Mouse (Mus musculus) neural tube, embryonic 12.5 days (tissue): ENCODE data around the gene Cdc42se1. TPM values are rescaled to one million over a fixed set of nuclear protein-coding genes. Genes with fewer than 3 reads are reported as not detected.

Source experiments
- ATAC-seq: fragments of 200-750 bp; cut with Nextera tagmentation; 2 replicates; pipeline ENCODE4 v1.8.0; 2017; ENCODE audit warnings: low read depth, mild to moderate bottlenecking, moderate TSS enrichment, moderate library complexity; ENCODE audit not compliant: low FRiP score
- H3K27ac ChIP-seq: fragments of 300-500 bp; sonication (generic); 2 replicates; pipeline ENCODE4 v1.5.1; 2016
- H3K27me3 ChIP-seq: fragments of 300-500 bp; sonication (generic); replicated peaks from 2 replicates; pipeline ENCODE4 v1.6.1; 2016; ENCODE audit warnings: mild to moderate bottlenecking
- H3K36me3 ChIP-seq: fragments of 300-500 bp; sonication (generic); 2 replicates; pipeline ENCODE4 v1.6.1; 2016; ENCODE audit warnings: mild to moderate bottlenecking
- H3K4me1 ChIP-seq: fragments of 300-500 bp; sonication (generic); 2 replicates; pipeline ENCODE4 v1.6.1; 2016
- H3K4me2 ChIP-seq: fragments of 300-500 bp; sonication (generic); replicated peaks from 2 replicates; pipeline ENCODE4 v1.6.1; 2016; ENCODE audit warnings: mild to moderate bottlenecking
- H3K4me3 ChIP-seq: fragments of 300-500 bp; sonication (generic); 2 replicates; pipeline ENCODE4 v1.5.1; 2016
- H3K9ac ChIP-seq: fragments of 300-500 bp; sonication (generic); 2 replicates; pipeline ENCODE4 v1.6.1; 2016; ENCODE audit warnings: mild to moderate bottlenecking
- H3K9me3 ChIP-seq: fragments of 300-500 bp; sonication (generic); 2 replicates; pipeline ENCODE4 v1.6.1; 2016; ENCODE audit warnings: mild to moderate bottlenecking
- WGBS: fragments of 180-500 bp; shearing (Covaris S2); methylation state at CpG from one replicate; pipeline ENCODE4 v1.1.7; 2016; 5-methylcytosine and 5-hydroxymethylcytosine counted together
- polyA plus RNA-seq: library from polyadenylated mRNA; unstranded; fragments of >200 nt; fragmentation: Nextera tagmentation; extraction: Ambion mirVana; gene quantifications from 2 replicates; pipeline ENCODE4 v1.2.1, GENCODE M21; 2016

The Cdc42se1 gene
- polyA plus RNA-seq: 85.3 and 85.9 TPM in 2 replicates

DNA sequence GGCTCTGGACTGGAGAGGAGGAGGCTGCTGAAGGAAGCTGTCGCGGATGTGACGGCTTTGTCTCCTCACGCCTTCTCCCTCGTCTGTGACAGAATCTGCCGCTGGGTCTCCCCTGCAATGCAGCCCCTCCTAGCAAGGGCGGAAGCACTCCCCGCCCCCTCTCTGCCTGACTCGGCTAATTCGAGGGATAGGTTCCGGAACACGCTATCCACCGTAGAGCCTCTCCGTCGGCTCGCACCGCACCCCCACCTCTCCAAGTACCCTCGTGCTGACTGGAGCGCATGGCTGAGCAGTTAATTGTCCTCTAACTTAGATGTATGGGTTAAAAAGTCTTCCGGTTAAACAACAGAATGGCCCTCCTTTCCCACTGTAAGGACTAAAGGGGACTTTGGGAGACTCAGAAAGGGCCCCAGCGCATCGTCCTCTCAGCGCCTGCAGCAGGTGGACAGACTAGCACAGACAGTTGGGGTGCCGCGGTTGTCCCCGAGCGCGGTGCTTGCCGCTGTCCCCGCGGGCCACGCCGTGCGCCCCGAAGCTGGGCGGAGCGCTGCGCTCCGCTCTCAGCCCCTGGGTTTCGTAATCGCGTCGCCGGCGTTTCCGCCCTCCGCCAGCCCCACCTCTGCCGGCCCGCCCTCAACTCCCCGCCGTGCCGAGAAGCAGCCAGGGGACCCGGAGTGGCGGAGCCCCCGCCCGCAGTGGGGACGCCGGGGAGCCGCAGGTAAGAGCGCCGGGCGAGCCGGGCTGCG, at the start of gene Cdc42se1:
Gene Cdc42se1, plus strand, starts transcription at position 585 of the 746 bp plus-strand sequence.
- WGBS: under 1% methylated on average over 64 of the region's 64 CpGs
- Histone ChIP-seq H3K9me3 (no peaks in the 10 kb centered on the region), H3K4me3 (peak within 1 kb of the TSS; percentile 99), H3K36me3 (peaks cover 40% of the 10 kb centered on the region), H3K4me2 (peak within 1 kb of the TSS; percentile 87), H3K9ac (peak within 1 kb of the TSS; percentile 98), H3K4me1 (peaks cover 52% of the 10 kb centered on the region), H3K27ac (peak within 1 kb of the TSS; percentile 95), H3K27me3 (no peaks in the 10 kb centered on the region)
- ATAC-seq: peak; percentile 90

DNA sequence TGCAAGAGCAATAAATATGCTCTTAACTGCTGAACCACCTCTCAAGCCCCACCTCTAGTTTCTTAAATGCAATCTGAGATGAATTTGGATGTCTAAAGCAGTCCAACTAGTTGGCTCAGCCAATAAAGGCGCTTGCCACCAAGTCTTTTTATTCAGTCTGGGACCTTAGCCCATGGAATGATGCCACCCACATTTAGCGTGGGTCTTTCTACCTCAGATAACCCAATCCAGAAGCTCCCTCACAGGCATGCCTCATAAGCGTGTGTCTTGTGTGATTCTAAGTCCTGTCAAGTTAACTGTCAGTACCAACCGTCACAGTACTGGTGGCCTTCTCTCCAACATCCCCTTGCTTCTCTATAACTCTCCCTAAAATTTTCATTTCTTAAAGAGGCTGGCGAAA, 49.6 kb upstream of the Cdc42se1 start:
- WGBS: 91% methylated on average over 5 of the region's 5 CpGs
- no peak overlapping the region for H3K4me2 ChIP-seq
- peaks cover 3% of the 10 kb centered on the region; the same call in 1 of the 2 replicates for H3K36me3 ChIP-seq

DNA sequence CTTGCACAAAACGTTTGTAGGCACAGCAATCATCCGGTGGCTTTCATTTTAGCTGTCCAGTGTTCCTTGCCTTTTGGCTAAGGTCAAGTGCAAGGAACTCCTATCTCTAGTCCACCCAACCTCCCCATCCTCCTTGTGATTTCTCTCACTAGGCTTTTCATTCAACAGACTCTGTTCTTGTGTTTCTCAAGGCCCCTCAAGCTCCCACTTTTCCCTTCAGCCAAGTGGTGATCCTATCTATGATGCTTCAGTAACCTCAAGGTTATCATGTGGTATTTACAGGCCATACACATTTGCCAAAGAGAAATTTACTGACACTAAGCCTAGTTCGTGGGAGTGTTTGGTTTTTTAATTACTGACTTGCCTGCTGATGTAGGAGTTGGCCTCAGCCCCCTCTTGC, 48.6 kb upstream of the Cdc42se1 start:
- WGBS: 76% methylated on average over 3 of the region's 3 CpGs
- no peak overlapping the region for H3K4me2 ChIP-seq
- no peaks in the 10 kb centered on the region for H3K4me1 ChIP-seq
- H3K27ac ChIP-seq: no peak overlapping the region
- H3K9me3 ChIP-seq: no peaks in the 10 kb centered on the region
- H3K36me3 ChIP-seq: peaks cover 8% of the 10 kb centered on the region; the same call in 1 of the 2 replicates
- H3K27me3 ChIP-seq: no peaks in the 10 kb centered on the region
- no peak for ATAC-seq
- no peak overlapping the region for H3K4me3 ChIP-seq
- H3K9ac ChIP-seq: no peak overlapping the region

More for the DNA sequence above, 49.6 kb upstream of the Cdc42se1 start:
- H3K27ac ChIP-seq: no peak overlapping the region
- ATAC-seq: no peak
- H3K4me3 ChIP-seq: no peak overlapping the region
- 0 out of 2 replicates have a peak, but pooled peaks cover 3% of the 10 kb centered on the region for H3K27me3 ChIP-seq
- no peaks in the 10 kb centered on the region for H3K9me3 ChIP-seq
- H3K4me1 ChIP-seq: no peaks in the 10 kb centered on the region
- no peak overlapping the region for H3K9ac ChIP-seq

DNA sequence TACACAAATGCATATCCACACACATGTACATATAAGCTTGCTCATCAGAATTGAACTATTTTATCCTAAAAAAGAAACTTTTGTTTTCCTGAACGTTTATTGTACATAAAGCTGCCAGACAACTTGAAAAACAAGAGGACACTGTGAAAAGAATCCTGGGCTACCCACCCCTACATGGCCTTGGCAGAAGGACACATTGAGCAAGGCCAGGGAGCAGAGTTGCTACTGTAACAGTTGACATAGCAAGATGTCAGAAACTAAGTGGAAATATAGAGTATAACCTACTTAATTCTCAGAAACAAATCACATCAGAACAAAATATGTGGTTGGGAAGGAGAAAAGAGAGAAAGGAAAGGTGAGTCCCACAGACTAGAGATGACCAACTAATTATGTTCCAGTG, 46.7 kb upstream of the Cdc42se1 start:
- Histone ChIP-seq H3K4me1 (no peaks in the 10 kb centered on the region), H3K27ac (no peak overlapping the region), H3K9ac (no peak overlapping the region), H3K36me3 (peaks cover 20% of the 10 kb centered on the region), H3K4me2 (no peak overlapping the region), H3K4me3 (no peak overlapping the region), H3K9me3 (no peaks in the 10 kb centered on the region), H3K27me3 (no peaks in the 10 kb centered on the region)
- 65% methylated on average over 1 of the region's 1 CpGs for WGBS
- ATAC-seq: no peak

DNA sequence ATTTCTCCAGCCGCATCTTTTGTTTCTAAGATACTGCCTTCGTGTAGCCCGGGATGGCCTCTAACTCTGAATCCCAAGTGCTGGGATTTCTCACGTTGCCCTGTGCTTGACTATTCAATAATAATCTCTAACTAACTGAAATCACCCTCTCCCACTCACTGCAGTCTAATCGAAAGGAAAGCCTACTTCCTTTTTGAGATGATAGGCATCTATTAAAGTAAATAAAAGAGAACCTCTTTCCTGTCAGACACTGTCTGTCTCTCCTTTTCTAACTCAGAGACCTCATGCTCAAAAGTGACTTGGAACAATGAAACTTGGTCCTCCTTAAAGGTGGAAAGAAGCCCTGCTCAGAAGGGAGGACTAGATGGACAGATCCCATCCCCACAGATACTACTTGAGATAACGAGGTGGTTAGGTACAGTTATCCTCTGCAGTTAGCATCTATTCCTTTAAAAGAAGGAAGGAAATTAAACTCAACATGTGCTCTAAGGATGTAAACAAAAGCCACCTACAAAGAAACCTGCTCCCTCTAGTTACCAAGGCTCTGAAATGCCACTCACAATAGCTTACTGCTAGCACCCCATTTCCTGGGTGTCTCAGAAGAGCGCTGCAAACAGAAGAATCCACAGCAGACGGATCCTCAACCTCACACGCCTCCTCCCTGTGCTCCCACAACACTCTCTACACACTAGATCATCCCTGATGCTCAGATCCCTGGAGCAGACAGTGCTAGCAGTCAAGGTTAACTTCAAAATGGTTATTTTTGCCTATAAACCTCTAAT, 43.5 kb upstream of the Cdc42se1 start:
- no peak for ATAC-seq
- no peaks in the 10 kb centered on the region for H3K9me3 ChIP-seq
- H3K27me3 ChIP-seq: no peaks in the 10 kb centered on the region
- no peaks in the 10 kb centered on the region for H3K4me1 ChIP-seq
- WGBS: 93% methylated on average over 9 of the region's 9 CpGs
- no peak overlapping the region for H3K4me2 ChIP-seq
- no peak overlapping the region for H3K27ac ChIP-seq
- no peak overlapping the region for H3K9ac ChIP-seq
- H3K4me3 ChIP-seq: no peak overlapping the region
- peaks cover 48% of the 10 kb centered on the region for H3K36me3 ChIP-seq

DNA sequence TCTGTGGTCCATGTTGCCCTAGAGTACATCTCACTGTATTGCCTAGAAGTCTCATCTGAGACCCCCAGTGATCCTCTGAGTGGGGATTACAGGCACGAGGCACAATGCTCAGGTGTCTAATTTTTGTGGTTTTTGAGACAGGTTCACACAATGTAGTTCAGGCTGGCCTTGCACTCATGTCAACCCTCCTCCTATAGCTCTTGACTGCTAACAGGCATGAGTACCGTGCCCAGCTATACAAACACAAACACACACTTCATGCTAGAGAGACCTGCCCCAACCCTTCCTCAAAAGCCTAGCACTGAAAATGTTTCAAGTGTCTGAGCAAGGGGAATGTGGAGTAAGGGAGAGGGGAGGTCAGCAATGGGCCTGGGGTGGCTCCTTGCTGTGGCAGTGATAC, 42.4 kb upstream of the Cdc42se1 start:
- Histone ChIP-seq H3K9me3 (no peaks in the 10 kb centered on the region), H3K36me3 (peaks cover 53% of the 10 kb centered on the region), H3K4me2 (no peak overlapping the region), H3K27ac (no peak overlapping the region), H3K27me3 (no peaks in the 10 kb centered on the region), H3K4me1 (no peaks in the 10 kb centered on the region), H3K9ac (no peak overlapping the region), H3K4me3 (no peak overlapping the region)
- 91% methylated on average over 2 of the region's 2 CpGs for WGBS
- ATAC-seq: no peak

DNA sequence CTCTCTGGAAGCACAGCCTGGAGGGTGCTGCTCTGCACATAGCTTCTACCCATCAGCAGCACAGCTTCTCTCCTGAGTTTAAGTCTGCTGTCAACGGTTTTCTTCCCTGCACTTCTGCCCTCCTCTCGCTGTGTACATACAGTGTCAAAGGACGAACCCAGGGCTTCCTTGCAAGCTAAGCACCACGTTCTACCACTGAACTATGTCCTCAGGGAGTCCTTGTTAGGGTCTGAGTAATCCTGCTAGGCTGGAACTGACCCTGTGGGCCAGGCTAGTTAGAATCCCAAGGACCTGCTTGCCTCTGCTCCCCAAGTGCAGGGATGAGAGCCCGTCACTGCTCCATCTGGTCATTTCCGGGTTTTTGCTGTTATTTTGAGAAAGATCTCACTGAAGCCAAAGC, 41.6 kb upstream of the Cdc42se1 start:
- Histone ChIP-seq H3K36me3 (peaks cover 53% of the 10 kb centered on the region), H3K9ac (no peak overlapping the region), H3K4me1 (no peaks in the 10 kb centered on the region), H3K27ac (no peak overlapping the region), H3K27me3 (no peaks in the 10 kb centered on the region), H3K4me2 (no peak overlapping the region), H3K9me3 (no peaks in the 10 kb centered on the region), H3K4me3 (no peak overlapping the region)
- no peak for ATAC-seq
- WGBS: 89% methylated on average over 6 of the region's 6 CpGs

DNA sequence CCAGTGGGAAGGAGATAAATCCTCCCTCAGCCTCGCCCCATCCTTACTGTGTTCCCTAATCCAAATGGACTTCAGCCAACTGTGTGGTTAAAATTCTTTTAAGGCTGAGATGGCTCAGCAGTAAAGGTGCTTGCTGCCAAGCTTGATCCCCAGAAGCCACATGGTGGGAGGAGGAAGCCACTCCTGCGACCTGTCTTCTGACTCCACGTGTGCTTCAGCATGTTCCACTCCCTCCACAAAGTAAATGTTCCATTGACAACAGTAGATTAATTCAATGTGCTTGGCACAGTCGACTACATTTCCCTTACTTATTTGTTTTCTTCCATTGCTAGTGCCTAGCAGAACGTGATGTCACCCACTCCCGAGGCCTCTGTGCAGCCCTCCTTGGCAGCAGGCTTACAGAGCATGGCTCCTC, 33.8 kb upstream of the Cdc42se1 start:
- Histone ChIP-seq H3K27ac (no peak overlapping the region), H3K9me3 (no peaks in the 10 kb centered on the region), H3K4me2 (no peak overlapping the region), H3K36me3 (peaks cover 60% of the 10 kb centered on the region), H3K27me3 (no peaks in the 10 kb centered on the region), H3K4me3 (no peak overlapping the region), H3K9ac (no peak overlapping the region), H3K4me1 (no peaks in the 10 kb centered on the region)
- WGBS: 87% methylated on average over 6 of the region's 6 CpGs
- no peak for ATAC-seq

DNA sequence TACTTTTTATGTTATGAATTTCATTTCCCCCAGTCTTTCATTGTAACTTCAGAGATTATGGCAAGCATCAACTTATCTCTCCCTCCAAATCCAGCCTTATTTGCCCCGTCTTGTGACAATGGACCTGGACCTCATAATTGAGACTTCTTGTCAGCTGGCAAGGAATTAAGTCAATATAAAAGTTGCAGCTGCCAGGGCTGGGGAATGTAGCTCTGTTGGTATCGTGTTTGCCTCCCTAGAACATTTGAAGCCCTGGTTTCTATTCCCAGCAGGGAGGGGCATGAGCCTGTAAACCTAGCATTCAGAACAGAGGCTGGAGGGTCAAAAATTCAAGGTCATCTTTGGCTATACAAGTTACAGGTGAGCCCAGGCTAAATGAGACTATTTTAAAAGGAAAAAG, 32.8 kb upstream of the Cdc42se1 start:
- Histone ChIP-seq H3K4me3 (no peak overlapping the region), H3K36me3 (peaks cover 61% of the 10 kb centered on the region), H3K27me3 (no peaks in the 10 kb centered on the region), H3K9ac (no peak overlapping the region), H3K9me3 (no peaks in the 10 kb centered on the region), H3K27ac (no peak overlapping the region), H3K4me1 (no peaks in the 10 kb centered on the region), H3K4me2 (no peak overlapping the region)
- no peak for ATAC-seq
- 89% methylated on average over 2 of the region's 2 CpGs for WGBS

DNA sequence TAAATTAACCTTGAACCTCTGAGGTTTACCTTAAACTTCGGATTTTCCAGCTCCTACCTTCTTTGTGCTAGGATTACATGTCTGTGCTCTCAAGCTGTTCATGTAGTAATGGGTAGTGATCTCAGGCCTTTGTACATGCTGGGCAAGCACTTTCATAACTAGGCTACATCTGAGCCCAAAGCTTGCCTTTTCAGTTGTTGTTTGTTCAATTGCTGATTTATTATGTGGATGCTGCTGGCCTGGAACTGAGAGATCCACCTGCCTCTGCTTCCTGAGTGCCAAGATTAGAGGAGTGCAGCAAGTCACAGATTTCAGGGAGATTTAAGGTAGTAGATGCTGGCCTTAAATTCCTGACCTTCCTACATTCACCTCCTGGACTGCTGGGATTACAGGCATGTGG, 29.4 kb upstream of the Cdc42se1 start:
- H3K27me3 ChIP-seq: no peaks in the 10 kb centered on the region
- ATAC-seq: no peak
- H3K9ac ChIP-seq: no peak overlapping the region
- WGBS: 83% methylated on average over 1 of the region's 1 CpGs
- H3K4me3 ChIP-seq: no peak overlapping the region
- H3K4me2 ChIP-seq: no peak overlapping the region
- no peaks in the 10 kb centered on the region for H3K4me1 ChIP-seq
- H3K36me3 ChIP-seq: peaks cover 73% of the 10 kb centered on the region
- H3K27ac ChIP-seq: no peak overlapping the region
- no peaks in the 10 kb centered on the region for H3K9me3 ChIP-seq

DNA sequence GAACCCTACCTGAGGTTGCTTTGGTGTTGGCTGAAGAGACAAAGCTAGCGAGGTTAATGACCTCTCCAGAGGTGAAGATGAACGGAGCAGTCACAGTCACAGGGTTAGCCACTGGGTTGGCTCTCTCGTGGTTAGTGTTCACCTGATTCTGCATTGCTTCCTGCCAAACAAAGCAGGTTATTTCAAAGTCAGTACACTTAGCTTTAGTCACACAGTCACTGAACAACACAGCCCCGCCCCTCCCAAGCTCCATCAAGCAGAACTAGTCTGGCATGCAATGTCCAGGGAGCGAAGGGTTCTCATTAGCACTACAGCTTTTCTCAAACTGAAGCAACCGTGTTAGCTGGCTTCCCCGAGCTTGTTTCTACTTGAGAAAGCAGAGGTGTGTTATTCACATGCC, 28.4 kb upstream of the Cdc42se1 start:
- no peak for ATAC-seq
- Histone ChIP-seq H3K9me3 (no peaks in the 10 kb centered on the region), H3K27me3 (no peaks in the 10 kb centered on the region), H3K36me3 (peaks cover 72% of the 10 kb centered on the region), H3K27ac (no peak overlapping the region), H3K4me2 (no peak overlapping the region), H3K4me3 (no peak overlapping the region), H3K4me1 (no peaks in the 10 kb centered on the region), H3K9ac (no peak overlapping the region)
- WGBS: 91% methylated on average over 7 of the region's 7 CpGs

DNA sequence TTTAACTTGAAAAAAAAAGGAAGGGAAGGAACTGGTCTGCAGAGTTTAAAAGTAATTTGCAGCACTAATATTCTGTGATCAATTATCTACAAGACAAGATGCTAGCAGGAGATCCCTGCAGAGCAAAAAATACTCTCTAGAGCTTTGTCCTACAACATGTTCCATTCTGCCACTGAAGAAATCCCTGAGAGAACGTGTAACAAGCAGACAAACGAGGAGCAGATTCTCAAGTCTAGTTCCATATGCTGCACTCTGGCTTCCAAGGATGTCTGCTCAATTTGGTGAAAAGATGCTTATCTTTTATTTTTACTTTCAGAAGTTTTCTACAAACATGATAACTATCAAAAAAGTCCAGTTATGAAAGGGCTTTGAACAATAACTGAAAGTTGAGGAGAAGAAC, 28.0 kb upstream of the Cdc42se1 start:
- Histone ChIP-seq H3K9me3 (no peaks in the 10 kb centered on the region), H3K27ac (no peak overlapping the region), H3K36me3 (peaks cover 73% of the 10 kb centered on the region), H3K4me1 (no peaks in the 10 kb centered on the region), H3K4me2 (no peak overlapping the region), H3K9ac (no peak overlapping the region), H3K4me3 (no peak overlapping the region), H3K27me3 (no peaks in the 10 kb centered on the region)
- 80% methylated on average over 2 of the region's 2 CpGs for WGBS
- no peak for ATAC-seq
